Mouse (Mus musculus) adrenal gland, adult (tissue): ENCODE data around the gene Man1c1.

Experiments
- DNase-seq, 2 experiments: peaks; one replicate each; pipeline ENCODE4 v3.0.0; 2022 to 2023; ENCODE audit warnings: low spot score in 1 of 2; ENCODE audit not compliant: inconsistent age in 2 of 2

Man1c1 gene

GRCm38 (mm10) chr4:134677556-134678508, 26.3 kb downstream of the Man1c1 start:
- DNase-seq, result no peak

- no peak for DNase-seq
These were observed 28.3 kb downstream of the Man1c1 start for GRCm38 (mm10) chr4:134675800-134676199.

DNA sequence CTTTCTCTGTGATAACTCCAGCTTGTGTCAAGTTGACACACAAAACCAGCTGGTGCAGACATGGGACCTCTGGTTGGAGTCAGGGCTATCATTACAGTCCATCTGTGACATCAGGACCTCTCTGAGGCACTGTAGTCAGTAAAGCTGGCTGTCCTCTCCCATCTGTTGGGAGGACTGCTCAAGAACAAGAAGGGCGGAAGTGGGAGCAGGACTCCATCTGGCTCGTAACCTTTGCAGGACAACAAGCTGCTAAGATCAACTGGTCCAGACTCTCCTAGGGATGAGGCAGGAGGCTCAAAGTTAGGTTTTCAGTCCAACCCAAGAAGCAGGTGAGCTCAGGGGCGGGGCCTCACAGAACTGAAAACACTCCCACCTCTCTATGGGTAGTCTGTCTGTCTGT, 29.1 kb downstream of the Man1c1 start:
- DNase-seq, result no peak

DNA sequence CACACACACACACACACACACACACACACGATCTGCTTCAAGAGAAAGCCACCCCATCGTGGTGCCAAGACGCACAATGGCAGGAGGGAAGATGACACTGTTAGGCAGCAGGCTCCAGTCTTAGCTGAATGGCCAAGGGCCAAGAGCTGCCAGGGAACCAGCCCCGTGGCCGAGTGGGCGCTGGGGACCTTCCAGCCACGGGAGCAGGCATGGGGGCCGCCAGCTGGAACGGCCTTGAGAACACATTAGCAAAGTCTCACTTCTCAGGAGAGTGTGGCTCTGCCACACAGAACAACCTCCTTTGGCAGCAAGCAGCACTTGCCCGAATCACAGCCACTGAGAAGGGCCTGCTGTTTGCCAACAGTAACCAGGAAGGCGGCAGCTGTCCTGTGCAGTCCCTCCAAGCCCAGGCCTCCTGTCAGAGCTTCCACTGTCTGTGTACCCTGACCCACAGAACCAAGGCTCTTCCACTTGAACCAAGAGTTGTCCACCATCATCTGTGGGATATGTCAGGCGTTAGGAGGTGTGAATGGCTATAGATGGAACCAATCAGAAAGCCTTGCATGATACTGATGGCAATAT, 30.1 kb downstream of the Man1c1 start:
- DNase-seq, result no peak

GRCm38 (mm10) chr4:134673151-134673550, 30.9 kb downstream of the Man1c1 start:
- no peak for DNase-seq

- no peak for DNase-seq
These were observed 31.8 kb downstream of the Man1c1 start for GRCm38 (mm10) chr4:134672326-134672725.

DNA sequence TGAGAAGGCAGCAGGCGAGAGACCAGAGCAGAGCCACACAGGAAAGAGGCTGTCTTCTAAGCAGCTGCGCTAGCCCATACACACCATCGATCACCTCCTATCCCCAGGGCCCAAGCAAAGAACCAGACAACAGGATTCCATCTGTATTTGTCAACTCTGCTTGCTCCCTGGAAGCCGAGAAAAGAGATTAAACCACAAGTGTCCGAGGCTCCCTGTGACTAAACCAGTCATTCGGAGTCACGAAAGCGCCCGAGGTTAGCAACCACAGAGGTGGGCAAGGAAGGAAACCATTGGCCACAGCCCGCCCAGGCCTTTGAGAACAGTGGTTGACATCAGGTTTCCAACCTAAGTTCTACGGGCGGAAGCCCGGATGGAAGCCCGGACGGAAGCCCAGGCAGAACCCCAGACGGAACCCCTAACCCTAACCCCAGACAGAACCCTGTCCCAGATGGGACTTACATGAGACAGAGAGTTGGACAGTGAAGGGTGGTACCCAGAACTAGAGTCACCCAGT, 32.4 kb downstream of the Man1c1 start:
- DNase-seq, result no peak

- DNase-seq, result peak; percentile 80 to 82
These were observed 34.2 kb downstream of the Man1c1 start for GRCm38 (mm10) chr4:134669742-134670354.

- no peak for DNase-seq
These were observed 35.6 kb downstream of the Man1c1 start for GRCm38 (mm10) chr4:134668355-134669028.

- no peak for DNase-seq
These were observed 37.7 kb downstream of the Man1c1 start for GRCm38 (mm10) chr4:134666391-134666790.

DNA sequence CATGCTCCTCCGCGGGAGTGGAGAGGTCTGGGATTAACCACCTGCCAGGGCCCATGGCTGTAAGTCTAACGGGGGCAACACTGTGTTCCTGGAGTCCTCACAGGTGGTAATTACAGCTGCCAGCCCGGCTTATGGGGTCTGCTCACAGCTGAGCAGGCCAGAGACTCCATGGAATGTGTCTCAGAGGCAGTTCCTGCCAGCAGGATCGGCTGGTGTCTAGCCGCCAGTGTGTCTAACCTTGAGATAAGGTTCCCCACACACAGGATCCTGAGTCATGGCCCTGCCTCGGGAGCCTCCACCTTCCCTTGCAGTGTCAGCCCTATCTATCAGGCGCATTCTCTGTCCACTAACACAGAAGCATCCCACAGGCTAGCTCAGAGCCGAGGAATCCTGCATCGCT, 41.0 kb downstream of the Man1c1 start:
- peak; percentile 88 to 90 for DNase-seq

DNA sequence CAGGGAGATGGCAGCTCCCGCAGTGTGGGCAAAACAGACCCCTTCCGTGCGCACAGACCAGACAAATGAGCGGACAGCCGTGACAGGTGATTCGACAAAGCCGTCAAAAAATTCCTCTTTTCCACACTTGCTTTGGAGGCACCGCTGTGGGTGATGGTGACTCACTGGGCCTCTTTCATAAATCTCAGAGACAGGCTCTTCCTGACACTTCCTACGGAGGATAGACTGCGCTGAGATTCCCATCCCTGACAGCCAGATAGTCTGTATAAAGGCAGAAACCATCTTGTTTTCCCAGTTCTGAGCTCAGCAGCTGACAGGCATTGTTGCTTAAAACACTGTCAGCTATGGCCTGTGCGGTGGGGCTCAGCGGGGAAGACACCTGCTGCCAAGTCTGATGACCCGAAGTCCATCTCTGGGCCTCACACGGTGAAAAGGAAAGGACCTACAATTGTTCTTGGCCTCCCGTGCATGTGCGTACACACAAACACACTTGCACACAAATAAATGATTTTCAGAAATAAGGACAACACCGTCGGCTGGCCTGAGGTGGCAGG, 43.4 kb downstream of the Man1c1 start:
- peak in 1 of 2 experiments; percentile 64 for DNase-seq

GRCm38 (mm10) chr4:134659354-134660301, 44.5 kb downstream of the Man1c1 start:
- no peak for DNase-seq

DNA sequence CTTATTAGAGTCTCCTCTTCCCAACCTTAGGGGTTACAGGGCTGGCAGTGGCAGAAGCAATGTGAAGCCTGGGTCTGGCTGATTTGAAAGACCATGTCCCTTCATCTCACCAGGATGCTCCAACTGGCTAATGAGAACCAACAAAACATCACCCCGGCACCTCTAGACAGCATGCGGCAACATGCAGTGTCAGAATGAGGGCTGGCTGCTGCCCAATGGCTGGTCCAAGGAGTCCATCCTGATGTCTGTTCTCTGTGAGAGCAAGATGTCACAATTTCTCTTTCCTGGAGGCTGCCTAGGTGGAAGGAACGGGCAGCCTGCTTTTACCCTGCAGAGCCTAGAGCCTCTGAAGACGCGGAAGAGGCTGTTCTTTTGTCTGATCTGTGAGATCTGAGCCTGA, 46.6 kb downstream of the Man1c1 start:
- no peak for DNase-seq

GRCm38 (mm10) chr4:134654391-134654790, 49.7 kb downstream of the Man1c1 start:
- DNase-seq, result no peak

DNA sequence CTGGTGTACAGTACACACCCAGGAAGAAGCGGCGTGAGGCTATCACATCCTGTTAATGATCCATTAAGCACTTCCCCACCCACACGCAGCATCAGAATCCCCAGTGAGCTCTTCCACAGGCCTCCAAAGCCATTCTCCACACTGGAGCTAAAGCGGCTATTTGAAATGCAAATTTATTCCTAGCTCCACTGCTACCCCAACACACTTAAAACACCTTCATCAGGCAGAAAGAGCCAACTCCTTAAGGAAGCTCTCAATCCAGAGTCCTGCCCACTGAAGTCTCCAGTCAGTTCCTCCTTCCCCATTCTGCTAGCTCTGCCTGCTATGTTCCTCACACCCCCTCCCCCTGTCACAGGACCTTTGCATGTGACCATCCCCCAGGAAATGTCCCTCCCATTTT, 51.4 kb downstream of the Man1c1 start:
- DNase-seq, result no peak

GRCm38 (mm10) chr4:134652151-134652550, 51.9 kb downstream of the Man1c1 start:
- DNase-seq, result no peak

DNA sequence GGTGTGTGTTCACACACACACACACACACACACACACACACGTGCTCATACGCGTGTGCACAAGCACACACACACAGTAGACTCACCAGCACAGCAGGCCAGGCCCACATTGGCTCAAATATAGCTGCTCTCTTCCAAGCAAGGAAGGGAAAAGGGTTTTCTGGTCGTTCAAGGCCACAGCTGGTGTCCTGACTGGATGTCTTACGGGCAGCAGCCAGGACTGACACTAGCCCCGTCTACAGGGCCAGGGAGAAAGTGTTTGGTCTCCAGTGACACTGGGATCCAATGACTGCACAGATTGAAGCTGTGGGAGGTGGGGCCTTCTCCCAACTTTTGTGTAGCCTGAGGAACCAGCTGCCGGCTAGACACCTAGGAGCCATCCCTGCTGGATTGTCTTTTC, 52.7 kb downstream of the Man1c1 start:
- DNase-seq, result peak; percentile 58 to 64

GRCm38 (mm10) chr4:134645042-134645948, 58.8 kb downstream of the Man1c1 start:
- no peak for DNase-seq
